Mouse (Mus musculus) ovary, postnatal 14 days (tissue): ENCODE measurements around the gene Krt15.

ENCODE experiments used
- DNase-seq: peaks from one replicate; pipeline ENCODE4 v3.0.0; 2022; ENCODE audit warnings: low spot score

The Krt15 gene

GRCm38 (mm10) chr11:100121466-100121865 lies 14.3 kb downstream of the Krt15 start, which contains the start of gene Krt13:
Gene Krt13 (minus strand): TSS chr11:100121566.
- DNase-seq = no peak

- DNase-seq = no peak
Measured at GRCm38 (mm10) chr11:100120331-100120730, 15.4 kb downstream of the Krt15 start.

GRCm38 (mm10) chr11:100113742-100114029 lies 22.0 kb downstream of the Krt15 start:
- DNase-seq = no peak

GRCm38 (mm10) chr11:100112935-100113741 lies 22.6 kb downstream of the Krt15 start:
- no peak for DNase-seq

GRCm38 (mm10) chr11:100105576-100106122 lies 30.1 kb downstream of the Krt15 start, which contains the start of gene Krt36:
Gene Krt36 (minus strand): TSS chr11:100105626.
- no peak for DNase-seq

GRCm38 (mm10) chr11:100102693-100103429 lies 32.9 kb downstream of the Krt15 start:
- no peak for DNase-seq

- no peak for DNase-seq
Measured at GRCm38 (mm10) chr11:100100391-100100790, 35.3 kb downstream of the Krt15 start.

- DNase-seq = no peak
Measured at GRCm38 (mm10) chr11:100097819-100098218, 37.9 kb downstream of the Krt15 start.

- no peak for DNase-seq
Measured at GRCm38 (mm10) chr11:100096141-100096540, 39.6 kb downstream of the Krt15 start, which contains the start of gene Krt35. Gene Krt35 (minus strand): TSS chr11:100096241.

- DNase-seq = no peak
Measured at GRCm38 (mm10) chr11:100088378-100089025, 47.2 kb downstream of the Krt15 start.

GRCm38 (mm10) chr11:100087861-100088260 lies 47.9 kb downstream of the Krt15 start, which contains the start of gene Krt32:
Gene Krt32 (minus strand): TSS chr11:100088226.
- no peak for DNase-seq
